Mouse (Mus musculus) liver, postnatal 0 days (tissue): ENCODE data around the gene Inpp5b.

Experiments
- CTCF ChIP-seq: sonication (generic); IDR thresholded peaks from 2 replicates; pipeline ENCODE4 v1.5.1; 2016; ENCODE audit warnings: antibody characterized with exemption, low read depth
- EP300 ChIP-seq: IDR thresholded peaks from 2 replicates; pipeline ENCODE4 v1.6.1; 2016; ENCODE audit warnings: antibody characterized with exemption, low read depth, mild to moderate bottlenecking

DNA sequence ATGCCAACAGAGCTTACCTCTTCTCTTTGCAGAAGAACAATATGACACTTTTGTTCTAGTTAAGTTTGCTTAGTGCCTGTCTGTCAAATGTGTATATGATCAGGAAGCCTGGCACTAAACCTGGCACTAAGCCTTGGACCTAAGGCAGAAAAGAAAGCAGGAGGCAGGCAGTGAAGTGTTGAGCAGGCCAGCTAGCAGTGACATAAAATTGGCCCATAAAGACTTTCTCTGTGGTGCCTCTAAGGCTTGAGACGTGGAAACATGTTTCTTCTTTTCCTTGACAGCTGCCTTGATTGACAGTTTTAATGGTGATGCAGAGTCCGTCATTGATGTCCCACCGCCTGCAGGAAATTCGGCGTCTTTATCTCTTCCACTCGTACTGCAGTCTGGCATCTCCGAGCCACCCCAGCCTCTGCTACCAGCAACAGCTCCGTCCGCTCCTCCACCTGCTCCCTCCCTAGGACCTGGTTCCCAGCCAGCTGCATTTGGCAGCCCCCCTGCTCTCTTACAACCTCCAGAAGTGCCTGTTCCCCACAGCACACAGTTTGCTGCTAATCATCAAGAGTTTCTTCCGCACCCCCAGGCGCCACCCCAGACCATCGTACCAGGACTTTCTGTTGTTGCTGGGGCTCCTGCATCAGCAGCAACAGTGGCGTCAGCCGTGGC lies 96.5 kb downstream of the Inpp5b start:
- TF ChIP-seq CTCF (no peak), EP300 (no peak)
